Mouse (Mus musculus) forelimb bud, embryonic 11.5 days (tissue): Measurements from ENCODE around the gene Hs3st3b1.

ENCODE experiments used
- DNase-seq: peaks from one replicate; pipeline ENCODE4 v3.0.0-alpha.2; 2012; ENCODE audit warnings: low read depth, low spot score

The Hs3st3b1 gene

GRCm38 (mm10) chr11:63922091-63922621, at the start of gene Hs3st3b1:
Gene Hs3st3b1 (minus strand): TSS chr11:63922290.
- peak; percentile 98 for DNase-seq

DNA sequence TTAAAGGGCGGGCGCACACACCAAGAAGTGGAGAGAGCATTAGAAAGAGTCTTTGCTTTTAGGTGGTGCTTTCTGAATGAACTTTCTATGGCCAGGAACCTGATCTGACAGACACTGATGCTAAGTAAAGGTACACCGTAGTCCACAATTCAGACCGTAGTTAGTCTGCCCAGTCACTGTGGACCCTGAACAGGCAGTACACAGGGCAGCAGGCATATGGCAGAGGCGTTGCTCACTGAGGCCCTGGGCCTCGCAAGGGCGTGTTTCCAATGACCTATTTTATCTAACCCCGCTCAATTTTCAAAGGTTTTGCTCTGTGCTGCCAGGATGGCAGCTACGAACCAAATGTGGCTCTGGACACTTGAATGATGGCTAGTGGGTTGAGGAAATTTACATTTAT, 49.4 kb upstream of the Hs3st3b1 start:
- no peak for DNase-seq

GRCm38 (mm10) chr11:63970818-63971217, 48.7 kb upstream of the Hs3st3b1 start:
- DNase-seq, result no peak

DNA sequence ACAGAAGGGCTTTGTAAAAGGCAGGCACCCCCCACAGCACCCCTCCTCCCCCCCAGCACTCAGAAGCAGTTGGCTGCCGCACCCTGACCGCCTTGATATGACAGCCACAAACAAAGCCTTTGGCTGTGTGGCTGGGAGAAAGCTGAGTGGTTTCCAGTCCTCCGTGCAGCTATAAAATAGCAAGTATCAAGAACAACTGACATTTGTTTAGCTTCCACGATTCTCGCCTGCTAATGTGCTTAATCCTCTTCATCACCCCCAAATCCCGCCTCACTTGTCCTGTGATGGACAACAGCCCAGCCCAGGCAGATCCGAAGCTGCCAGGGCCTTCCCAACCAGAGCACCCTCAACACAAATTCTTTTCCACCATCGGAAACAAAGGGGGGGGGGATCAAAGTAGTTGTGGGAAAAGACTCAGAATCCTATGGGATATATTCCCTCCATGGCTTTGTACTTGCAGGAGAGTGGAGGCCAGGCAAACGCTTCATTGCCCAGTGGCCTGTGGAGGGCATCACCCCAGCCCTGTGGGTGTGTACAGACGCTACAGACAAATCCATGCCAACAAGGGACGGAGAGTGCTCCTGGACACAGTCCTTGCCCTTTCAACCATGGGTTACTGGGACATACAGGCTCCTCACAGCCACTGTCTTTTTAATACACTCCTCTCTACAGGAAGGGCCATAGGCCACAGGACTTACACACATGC, 47.3 kb upstream of the Hs3st3b1 start:
- no peak for DNase-seq

DNA sequence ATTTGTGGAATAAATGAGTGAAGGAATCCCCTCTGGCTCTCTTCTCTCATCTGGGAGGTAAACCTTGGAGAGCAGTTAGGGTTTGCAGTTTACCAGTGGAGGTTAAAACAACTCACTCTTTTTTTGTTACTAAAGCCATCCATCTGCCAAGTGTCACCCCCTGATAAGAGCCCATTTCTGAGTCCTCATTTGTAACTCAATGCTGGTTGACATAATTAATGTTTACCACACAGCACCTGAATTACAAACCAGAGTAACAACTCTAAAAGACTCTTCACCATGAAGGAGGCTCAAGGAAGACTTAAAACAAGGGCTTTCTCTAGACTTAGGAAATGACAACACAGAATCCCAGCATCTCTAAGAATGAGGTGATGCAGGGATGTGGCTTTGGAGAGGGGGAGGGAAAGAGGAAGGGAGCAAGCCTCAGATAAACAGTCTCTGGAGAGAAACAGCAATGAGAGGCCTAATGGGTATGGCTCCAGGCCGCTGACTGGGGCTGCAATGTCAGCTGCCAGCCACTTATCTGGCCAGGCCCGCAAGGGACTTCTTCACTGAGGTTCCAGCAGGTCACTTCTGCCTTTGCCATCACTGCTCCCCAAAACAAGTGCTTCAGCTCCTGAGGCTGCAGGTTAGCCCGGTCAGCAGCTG, 46.4 kb upstream of the Hs3st3b1 start:
- no peak for DNase-seq

DNA sequence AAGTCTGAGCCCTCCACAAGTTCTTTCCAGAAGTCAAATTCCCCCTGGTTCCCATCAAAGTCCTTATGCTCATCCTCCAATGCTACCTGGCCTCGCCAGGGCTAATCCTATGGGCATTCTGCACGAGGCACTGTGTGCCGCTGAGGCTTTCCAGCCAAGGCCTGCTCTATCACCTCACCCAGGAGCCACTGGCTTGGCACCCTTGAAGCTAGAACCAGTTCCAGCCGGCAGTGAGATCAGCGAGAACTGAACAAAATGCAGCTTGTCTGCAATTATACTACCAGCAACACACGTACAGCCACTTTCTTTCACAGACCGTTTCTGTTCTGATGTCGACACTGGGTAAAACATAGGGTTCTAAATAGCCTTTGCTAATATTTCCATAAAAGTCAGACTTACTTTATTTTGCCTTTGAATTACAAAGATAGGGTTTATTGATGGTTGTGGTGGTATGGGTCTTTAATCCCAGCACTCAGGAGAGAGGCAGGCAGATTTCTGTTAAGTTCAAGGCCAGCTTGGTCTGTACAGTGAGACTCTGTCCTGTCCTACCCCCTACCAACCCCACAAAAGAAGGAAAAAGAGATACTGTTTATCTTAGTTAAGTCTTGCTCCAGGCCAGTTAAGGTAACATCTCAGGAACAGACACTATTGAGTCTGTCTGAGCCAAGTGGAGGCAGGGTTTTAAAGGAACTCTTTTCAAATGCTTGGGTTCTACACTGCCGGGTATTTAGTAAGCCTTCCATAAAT, 45.7 kb upstream of the Hs3st3b1 start:
- no peak for DNase-seq

DNA sequence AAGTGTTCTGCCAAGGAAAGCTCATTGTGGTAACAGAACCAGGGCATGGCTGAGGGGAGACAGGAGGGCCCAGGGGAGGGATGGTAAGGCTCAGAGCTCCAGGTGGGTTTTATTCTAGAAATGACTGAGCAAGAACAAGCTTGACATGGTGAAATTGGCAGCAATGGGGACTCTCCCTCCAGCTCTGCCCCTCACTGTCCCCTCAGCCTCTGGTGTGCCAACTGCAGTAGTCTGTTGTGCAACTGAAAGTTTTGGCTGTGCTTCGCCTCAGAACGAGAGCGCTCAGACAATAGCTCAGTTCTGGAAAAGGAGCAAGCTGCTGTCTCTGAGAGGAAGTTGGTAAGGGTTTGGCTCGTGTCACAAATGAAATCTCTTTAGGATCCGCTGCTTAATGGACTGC, 43.3 kb upstream of the Hs3st3b1 start:
- no peak for DNase-seq

GRCm38 (mm10) chr11:63957207-63957606, 35.1 kb upstream of the Hs3st3b1 start:
- DNase-seq, result no peak

DNA sequence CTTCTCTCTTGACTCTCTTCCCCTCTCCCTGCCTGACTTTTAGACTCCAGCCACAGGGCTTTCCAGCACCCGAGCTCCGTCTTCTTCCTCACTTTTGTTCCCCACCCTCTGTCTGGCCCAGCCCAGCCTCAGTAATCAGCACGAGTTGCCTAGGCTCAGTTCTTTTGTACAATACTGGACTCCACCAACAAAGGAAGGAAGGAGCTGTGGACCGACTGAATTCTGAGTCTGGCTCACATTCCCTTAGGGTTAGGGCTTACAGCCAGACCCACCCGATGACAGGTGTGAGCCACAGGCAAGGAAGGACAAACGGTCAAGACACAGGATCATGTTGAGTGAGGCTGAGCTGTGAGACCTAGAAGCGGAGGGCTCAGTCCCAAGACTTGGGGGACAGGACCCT, 34.7 kb upstream of the Hs3st3b1 start:
- no peak for DNase-seq

DNA sequence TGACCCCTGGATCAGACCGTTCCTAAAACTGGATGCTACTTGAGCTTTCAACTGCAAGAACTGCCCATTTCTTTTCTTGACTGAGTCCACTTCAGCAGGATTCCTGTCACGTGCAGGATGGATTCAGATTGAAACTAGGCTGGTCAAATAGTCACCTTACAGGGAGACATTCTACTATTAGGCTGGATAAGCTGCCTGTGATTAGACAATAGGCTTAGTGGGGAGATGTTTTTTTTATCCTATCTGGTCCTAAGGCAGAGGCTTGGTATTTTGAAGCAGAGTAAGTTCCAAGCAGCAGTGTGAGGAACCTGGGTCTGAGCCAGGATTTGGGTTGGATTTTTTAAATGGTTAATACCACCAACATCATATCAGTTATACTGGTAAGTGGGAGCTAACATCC, 31.8 kb upstream of the Hs3st3b1 start:
- DNase-seq, result no peak

- DNase-seq, result peak; percentile 23
These were observed 30.7 kb upstream of the Hs3st3b1 start for GRCm38 (mm10) chr11:63952743-63953191.

DNA sequence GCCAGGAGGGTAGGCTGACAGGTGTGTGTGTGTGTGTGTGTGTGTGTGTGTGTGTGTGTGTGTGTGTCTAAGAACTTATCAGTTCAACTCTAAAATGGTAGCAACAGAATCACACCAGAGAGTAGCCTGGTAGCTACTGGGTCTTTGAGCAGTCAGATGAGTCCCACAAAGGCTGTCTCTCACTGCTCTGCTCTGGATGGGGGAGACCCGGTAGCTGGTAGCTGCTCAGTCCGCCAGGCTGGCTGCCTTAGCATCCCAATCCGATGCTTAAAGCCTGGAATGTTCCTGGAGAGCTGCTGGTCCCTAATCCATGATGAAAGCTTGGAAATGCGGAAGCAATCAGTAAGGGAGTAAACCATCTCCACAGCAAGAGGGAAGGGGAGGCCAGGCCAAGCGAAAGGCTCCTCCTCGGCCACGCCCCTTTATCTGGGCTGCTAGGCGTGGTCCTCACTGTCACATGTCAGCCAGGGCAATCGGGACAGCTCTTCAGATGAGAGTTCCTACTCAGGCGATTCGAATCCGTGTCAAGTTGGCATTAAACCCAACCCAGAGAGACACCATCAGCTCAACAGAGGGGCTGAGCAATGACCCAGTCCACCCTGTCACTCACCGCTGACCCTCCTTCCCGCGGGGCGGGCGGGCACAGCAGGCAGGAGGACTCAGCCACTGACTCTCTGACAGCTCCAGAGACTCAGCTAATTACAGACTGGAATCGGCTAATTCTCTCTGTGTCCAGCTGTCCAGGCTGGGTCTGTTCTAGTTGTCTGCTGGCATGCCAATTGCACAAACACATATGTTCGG, 29.9 kb upstream of the Hs3st3b1 start:
- peak; percentile 23 for DNase-seq

- DNase-seq, result no peak
These were observed 26.3 kb upstream of the Hs3st3b1 start for GRCm38 (mm10) chr11:63948371-63948770.

GRCm38 (mm10) chr11:63947024-63947423, 24.9 kb upstream of the Hs3st3b1 start:
- DNase-seq, result no peak

DNA sequence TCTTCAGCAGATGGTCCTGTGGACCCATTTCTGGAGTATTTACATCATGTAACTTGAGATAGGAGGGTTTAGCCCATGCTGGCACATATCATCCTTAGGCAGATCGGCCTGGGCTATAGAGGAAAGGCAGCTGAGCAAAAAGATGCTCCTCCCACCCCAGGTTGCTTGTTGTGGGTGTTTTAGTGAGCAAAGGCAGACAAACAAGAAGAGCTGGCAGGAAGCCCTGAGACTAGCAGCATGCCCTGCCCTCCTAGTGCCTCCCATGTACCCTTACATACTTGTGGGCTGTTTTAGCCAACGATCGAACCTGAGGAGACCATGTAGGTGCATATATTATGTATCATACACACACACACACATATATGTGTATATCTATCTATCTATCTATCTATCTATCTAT, 21.9 kb upstream of the Hs3st3b1 start:
- no peak for DNase-seq

DNA sequence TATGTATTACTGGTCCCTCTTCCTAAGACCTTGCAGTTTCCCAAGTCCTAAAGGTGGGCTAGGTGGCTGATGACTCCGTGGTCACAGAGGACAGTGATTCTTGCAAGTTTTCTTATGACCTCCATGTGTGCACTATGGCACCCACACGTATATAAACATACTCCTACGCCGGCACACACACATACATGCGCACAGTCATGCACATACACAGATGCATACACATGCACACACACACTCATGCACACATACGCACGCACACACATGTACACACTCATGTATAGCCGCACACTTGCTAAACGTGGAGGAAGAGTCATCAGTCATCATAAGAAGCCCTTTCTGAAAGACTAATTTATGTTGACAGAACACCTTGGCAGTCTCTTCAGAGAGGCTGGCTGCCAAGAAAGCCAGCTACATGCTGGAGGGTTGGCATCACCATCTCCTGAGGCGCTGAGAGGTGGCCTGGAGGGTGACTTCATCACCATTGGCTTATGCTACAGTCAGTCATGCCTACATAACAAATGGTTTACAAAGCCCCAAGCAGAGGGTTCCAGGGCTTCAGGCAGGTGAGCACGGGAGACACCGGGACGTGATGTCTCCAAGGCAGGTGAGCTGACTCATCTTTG, 21.3 kb upstream of the Hs3st3b1 start:
- no peak for DNase-seq

DNA sequence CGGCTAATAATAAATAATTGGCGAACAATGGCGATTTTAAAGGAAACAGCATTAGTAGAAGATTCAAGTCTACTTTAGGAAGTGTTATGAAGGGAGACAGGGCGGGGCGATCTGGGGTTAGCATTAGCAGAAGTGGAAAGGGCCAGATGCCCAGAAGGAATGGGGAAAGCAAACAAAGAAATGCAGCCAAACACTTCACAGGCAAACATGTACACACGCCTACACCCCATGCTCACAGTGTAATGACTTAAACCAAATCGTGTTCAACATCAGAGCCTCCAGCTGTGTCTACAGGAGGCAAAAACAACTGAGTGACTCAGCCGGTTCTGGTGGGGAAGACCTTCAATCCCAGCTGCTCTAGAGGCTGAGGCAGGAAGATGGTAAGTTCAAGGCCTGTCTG, 20.1 kb upstream of the Hs3st3b1 start:
- no peak for DNase-seq

DNA sequence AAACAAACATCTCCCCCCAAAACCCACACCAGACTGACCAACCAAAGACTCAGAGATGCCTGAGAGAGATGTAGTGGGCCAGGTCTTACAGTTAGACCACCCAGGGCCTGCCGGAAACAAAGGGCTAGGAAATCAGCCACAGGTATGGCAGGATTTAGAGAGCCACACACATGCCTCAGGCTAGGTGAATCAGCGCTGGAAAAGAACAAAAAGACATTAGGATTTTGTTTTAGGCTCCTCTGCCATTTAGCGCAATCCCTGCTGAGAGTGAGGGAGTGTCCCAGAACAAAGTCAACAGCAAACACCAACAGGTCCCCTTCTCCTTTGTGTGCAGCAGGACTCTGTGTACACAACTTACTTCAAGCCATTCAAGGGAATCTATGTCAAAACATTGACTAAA, 14.6 kb upstream of the Hs3st3b1 start:
- no peak for DNase-seq

DNA sequence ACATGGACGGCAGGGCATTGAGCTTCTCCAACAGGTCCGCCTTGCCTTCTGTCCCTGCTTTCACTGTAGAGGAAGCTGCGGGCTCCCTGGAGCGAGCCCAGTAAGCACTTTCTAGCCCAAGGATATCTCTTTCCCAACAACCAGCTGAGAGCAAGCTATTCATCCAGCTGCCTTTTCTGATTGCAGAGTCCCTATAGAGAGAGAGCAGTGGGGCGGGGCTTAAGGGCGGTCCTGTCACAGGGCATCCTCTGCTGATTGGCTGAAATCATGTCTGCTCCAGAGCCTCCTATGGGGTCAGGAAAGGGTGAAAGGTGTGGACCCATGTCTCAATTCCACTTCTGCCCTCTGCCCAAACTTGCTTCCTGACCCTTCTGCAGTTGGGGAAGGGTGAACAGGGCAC, 4.8 kb upstream of the Hs3st3b1 start:
- DNase-seq, result no peak

GRCm38 (mm10) chr11:63925161-63925582, 3.1 kb upstream of the Hs3st3b1 start:
- peak; percentile 70 for DNase-seq

- no peak for DNase-seq
These were observed 2.3 kb upstream of the Hs3st3b1 start for GRCm38 (mm10) chr11:63924286-63924930.
